Mouse (Mus musculus) bone marrow macrophage, adult 2 months (primary cell): ENCODE results near the gene Dock1. TPM values are rescaled to one million over a fixed set of nuclear protein-coding genes. Genes with fewer than 3 reads are reported as not detected.

Experiments
- H3K27ac ChIP-seq: 2 replicates; pipeline ENCODE4 v1.5.1; 2012; ENCODE audit warnings: low read depth, low read length; ENCODE audit not compliant: insufficient read depth
- H3K4me1 ChIP-seq: 2 replicates; pipeline ENCODE4 v1.6.1; 2012; ENCODE audit warnings: low read length; ENCODE audit not compliant: control insufficient read depth, insufficient read depth
- H3K4me3 ChIP-seq: 2 replicates; pipeline ENCODE4 v1.5.1; 2012; ENCODE audit warnings: mild to moderate bottlenecking, low read length, moderate library complexity; ENCODE audit not compliant: insufficient read depth
- CTCF ChIP-seq: IDR thresholded peaks from 2 replicates; pipeline ENCODE4 v1.5.1; 2012; ENCODE audit warnings: low read depth, mild to moderate bottlenecking, low read length, moderate library complexity
- POLR2A ChIP-seq: IDR thresholded peaks from 2 replicates; pipeline ENCODE4 v1.6.1; 2012; ENCODE audit warnings: mild to moderate bottlenecking, low read depth, low read length, borderline replicate concordance
- polyA plus RNA-seq: library from polyadenylated mRNA; stranded (reverse); fragments of >200 nt; gene quantifications from 2 replicates; pipeline ENCODE4 v1.2.4, GENCODE M21; 2012; ENCODE audit not compliant: missing spikeins, insufficient read depth, insufficient read length

The Dock1 gene
- polyA plus RNA-seq, 1 experiment: 19.9 TPM

- TF ChIP-seq POLR2A (no peak), CTCF (no peak)
- no peak overlapping the region for H3K4me3 ChIP-seq
- H3K4me1 ChIP-seq: no peaks in the 10 kb centered on the region
- H3K27ac ChIP-seq: no peak overlapping the region
Measured at GRCm38 (mm10) chr7:135208947-135209567, 538.6 kb downstream of the Dock1 start.

- TF ChIP-seq CTCF (no peak), POLR2A (no peak)
- H3K4me3 ChIP-seq: no peak overlapping the region
- H3K4me1 ChIP-seq: no peaks in the 10 kb centered on the region
- H3K27ac ChIP-seq: no peak overlapping the region
Measured at GRCm38 (mm10) chr7:135210296-135210695, 539.8 kb downstream of the Dock1 start.

GRCm38 (mm10) chr7:135210831-135211230, 540.4 kb downstream of the Dock1 start:
- Histone ChIP-seq H3K27ac (no peak overlapping the region), H3K4me1 (no peaks in the 10 kb centered on the region), H3K4me3 (no peak overlapping the region)
- no peak for TF ChIP-seq POLR2A
- no peak for TF ChIP-seq CTCF

- Histone ChIP-seq H3K4me1 (no peaks in the 10 kb centered on the region), H3K27ac (no peak overlapping the region), H3K4me3 (no peak overlapping the region)
- TF ChIP-seq POLR2A (no peak), CTCF (no peak)
Measured at GRCm38 (mm10) chr7:135212505-135212904, 542.1 kb downstream of the Dock1 start.

GRCm38 (mm10) chr7:135221475-135221874, 551.0 kb downstream of the Dock1 start:
- H3K4me3 ChIP-seq: no peak overlapping the region
- TF ChIP-seq POLR2A (no peak), CTCF (no peak)

More at GRCm38 (mm10) chr7:135221475-135221874, 551.0 kb downstream of the Dock1 start:
- H3K4me1 ChIP-seq: no peaks in the 10 kb centered on the region
- no peak overlapping the region for H3K27ac ChIP-seq
